Mouse (Mus musculus): ENCODE data around the gene Gm45140. TPM values are rescaled to one million over a fixed set of nuclear protein-coding genes. Genes with fewer than 3 reads are reported as not detected.

Gm45140 gene
- polyA plus RNA-seq, 1 experiment from 2014 or later: 3.4 TPM

DNA sequence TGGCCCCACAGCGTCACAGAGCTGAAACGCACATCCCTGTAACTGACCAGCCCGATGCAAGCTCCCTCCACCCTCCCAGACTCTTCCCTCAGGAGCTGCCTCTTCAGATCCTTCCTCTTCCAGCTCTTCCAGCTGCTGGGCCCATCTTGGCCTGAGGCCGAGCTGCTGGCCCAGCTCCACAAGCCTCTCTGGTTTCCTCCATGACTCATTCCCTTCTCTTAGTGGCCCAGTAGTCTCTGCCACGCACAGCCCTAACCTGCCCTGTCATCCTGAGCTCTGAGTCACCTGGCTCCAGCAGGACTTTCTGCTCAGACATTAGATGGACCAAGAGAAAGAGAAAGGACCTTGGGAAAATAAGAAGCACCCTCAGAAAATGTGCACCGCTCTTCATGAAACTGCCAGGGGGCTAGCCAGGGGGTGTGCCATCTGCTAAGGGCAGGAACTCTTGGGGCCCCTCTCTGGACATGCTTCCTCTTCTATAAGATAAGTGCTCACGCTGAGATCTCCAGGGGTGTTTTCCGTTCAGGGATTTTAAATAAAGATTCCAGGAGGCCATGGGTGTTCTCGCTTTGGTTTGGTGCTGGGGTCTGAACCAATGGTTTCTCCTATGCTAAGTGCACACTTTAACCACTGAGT is 33.4 kb upstream of the Gm45140 start:
- H3K27ac ChIP-seq (replicated peaks): no peak overlapping the region
- no peaks in the 10 kb centered on the region for H3K36me3 ChIP-seq
- H3K4me2 ChIP-seq (replicated peaks): no peak overlapping the region
- peaks cover 5% of the 10 kb centered on the region for H3K4me1 ChIP-seq
- H3K4me3 ChIP-seq (replicated peaks): no peak overlapping the region
- 0 out of 2 replicates have a peak, but pooled peaks have one; percentile 43 for ATAC-seq (ENCODE audit: insufficient number of reproducible peaks, low FRiP score, low TSS enrichment, low read depth)
- no peaks in the 10 kb centered on the region for H3K27me3 ChIP-seq
- no peak overlapping the region for H3K9ac ChIP-seq
- no peaks in the 10 kb centered on the region for H3K9me3 ChIP-seq (replicated peaks)
- WGBS: 59% methylated on average over 9 of the region's 9 CpGs

DNA sequence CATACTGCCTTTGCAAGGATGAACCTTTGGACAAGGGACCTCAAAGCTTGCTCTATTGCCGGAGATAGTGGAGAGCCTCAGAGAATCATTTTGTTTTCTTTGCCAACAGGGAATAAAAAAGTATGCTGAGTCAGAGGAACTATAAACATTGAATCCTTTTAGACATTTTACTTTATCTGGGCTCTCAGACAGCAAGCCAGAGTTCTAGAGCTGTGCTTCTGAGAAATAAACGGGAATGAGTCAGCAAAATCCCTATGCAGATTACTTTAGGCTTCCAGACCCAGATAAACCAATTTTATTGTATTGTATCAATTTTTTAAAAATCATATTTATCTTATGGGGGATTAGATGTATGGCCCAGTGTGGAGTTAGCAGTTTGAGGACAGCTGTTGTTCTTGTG is 31.7 kb upstream of the Gm45140 start:
- ATAC-seq (ENCODE audit: insufficient number of reproducible peaks, low FRiP score, low TSS enrichment, low read depth): no peak
- 0 out of 2 replicates have a peak, but pooled peaks cover 3% of the 10 kb centered on the region for H3K27me3 ChIP-seq
- H3K4me2 ChIP-seq (replicated peaks): no peak overlapping the region
- no peaks in the 10 kb centered on the region for H3K9me3 ChIP-seq (replicated peaks)
- peaks cover 5% of the 10 kb centered on the region for H3K4me1 ChIP-seq
- no peak overlapping the region for H3K4me3 ChIP-seq (replicated peaks)
- no peak overlapping the region for H3K27ac ChIP-seq (replicated peaks)
- no peaks in the 10 kb centered on the region for H3K36me3 ChIP-seq
- 75% methylated on average over 2 of the region's 2 CpGs for WGBS
- no peak overlapping the region for H3K9ac ChIP-seq

DNA sequence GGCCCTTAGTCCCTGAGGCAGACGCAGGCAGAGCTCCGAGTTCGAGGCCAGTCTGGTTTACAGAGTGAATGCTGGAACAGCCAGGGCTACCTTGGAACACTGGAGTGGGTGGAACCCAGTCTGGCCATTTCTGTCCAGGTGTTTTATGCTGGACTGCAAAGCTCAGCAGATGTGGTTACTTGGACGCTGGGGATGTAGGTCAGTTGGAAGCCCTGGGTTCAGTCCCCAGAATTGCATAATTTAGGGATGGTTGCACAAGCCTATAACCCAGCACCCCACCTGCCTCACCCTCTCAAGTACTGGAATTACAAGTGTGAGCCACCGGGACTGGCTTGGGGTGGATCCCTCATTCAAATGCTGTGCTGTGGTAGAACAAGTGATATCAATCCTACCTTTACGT is 30.6 kb upstream of the Gm45140 start:
- Histone ChIP-seq H3K27me3 (0 out of 2 replicates have a peak, but pooled peaks cover 3% of the 10 kb centered on the region), H3K4me1 (peaks cover 5% of the 10 kb centered on the region), H3K4me2 (replicated peaks) (no peak overlapping the region), H3K4me3 (replicated peaks) (no peak overlapping the region), H3K9me3 (replicated peaks) (no peaks in the 10 kb centered on the region), H3K36me3 (no peaks in the 10 kb centered on the region), H3K9ac (no peak overlapping the region), H3K27ac (replicated peaks) (no peak overlapping the region)
- WGBS: 76% methylated on average over 6 of the region's 6 CpGs
- no peak for ATAC-seq (ENCODE audit: insufficient number of reproducible peaks, low FRiP score, low TSS enrichment, low read depth)

DNA sequence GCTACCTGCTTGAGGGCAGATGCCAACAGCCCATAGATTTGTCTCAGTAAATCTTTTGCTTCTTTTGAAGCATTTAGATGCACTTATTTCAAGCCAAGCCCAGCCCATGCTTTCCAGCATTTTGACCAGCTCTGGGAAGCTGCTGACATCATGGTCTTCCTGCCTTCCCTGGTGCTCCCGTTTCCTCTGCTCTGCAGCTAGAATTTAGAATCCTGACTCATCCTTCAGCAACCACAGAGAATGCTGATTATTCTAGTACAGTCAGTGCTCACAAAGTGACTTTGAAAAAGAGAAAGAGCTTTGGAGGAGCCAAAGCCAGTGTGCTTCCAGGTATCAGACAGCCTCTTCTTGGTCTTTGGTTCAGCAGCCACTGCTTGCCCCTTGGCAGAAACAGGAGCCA is 21.5 kb upstream of the Gm45140 start:
- H3K4me1 ChIP-seq: no peaks in the 10 kb centered on the region
- no peaks in the 10 kb centered on the region for H3K9me3 ChIP-seq (replicated peaks)
- H3K27ac ChIP-seq (replicated peaks): no peak overlapping the region
- no peak overlapping the region for H3K4me2 ChIP-seq (replicated peaks)
- no peak overlapping the region for H3K4me3 ChIP-seq (replicated peaks)
- H3K9ac ChIP-seq: no peak overlapping the region
- H3K27me3 ChIP-seq: 0 out of 2 replicates have a peak, but pooled peaks cover 4% of the 10 kb centered on the region
- no peak for ATAC-seq (ENCODE audit: insufficient number of reproducible peaks, low FRiP score, low TSS enrichment, low read depth)
- no peaks in the 10 kb centered on the region for H3K36me3 ChIP-seq
- WGBS: 48% methylated on average over 1 of the region's 1 CpGs

DNA sequence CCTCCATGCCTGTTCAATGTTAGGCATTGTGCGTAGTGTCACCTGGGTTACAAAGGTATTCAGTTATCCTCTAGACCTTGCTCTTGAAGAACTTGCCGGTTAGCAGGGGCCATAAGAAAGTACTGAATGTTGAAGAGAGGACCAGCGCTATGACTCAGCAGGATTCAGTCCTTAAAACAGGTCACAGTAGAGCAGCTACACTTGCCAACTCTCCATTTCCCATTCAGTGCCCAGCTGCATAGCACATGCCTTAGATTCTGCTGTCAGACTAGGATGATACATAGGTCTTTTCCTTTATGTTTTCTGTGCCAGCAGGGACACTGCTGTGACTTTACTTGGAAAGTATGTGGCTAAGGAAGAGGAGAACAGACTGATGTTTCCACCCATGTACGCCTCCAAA is 17.9 kb upstream of the Gm45140 start:
- H3K4me2 ChIP-seq (replicated peaks): no peak overlapping the region
- peaks cover 6% of the 10 kb centered on the region for H3K4me1 ChIP-seq
- 77% methylated on average over 4 of the region's 4 CpGs for WGBS
- no peak for ATAC-seq (ENCODE audit: insufficient number of reproducible peaks, low FRiP score, low TSS enrichment, low read depth)
- H3K9me3 ChIP-seq (replicated peaks): no peaks in the 10 kb centered on the region
- no peak overlapping the region for H3K9ac ChIP-seq
- H3K36me3 ChIP-seq: no peaks in the 10 kb centered on the region
- 0 out of 2 replicates have a peak, but pooled peaks cover 4% of the 10 kb centered on the region for H3K27me3 ChIP-seq
- H3K27ac ChIP-seq (replicated peaks): no peak overlapping the region
- H3K4me3 ChIP-seq (replicated peaks): no peak overlapping the region

DNA sequence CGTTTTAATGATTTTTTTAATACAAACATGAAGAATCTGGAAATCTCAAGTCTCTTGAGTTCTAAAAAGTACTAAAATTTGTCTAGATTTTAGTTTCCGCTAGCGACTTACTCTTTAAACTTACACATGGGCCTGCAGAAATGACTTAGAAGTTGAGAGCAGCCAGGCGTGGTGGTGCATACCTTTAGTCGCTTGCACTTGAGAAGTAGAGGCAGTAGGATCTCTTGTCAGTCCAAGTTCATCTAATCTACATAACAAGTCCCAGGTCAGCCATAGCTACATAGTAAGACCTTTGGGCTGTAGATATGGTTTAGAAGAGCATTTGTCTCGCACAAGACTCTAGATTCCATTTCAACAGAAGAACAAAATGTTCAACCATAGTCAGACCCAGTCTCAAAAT is 16.3 kb upstream of the Gm45140 start:
- no peaks in the 10 kb centered on the region for H3K9me3 ChIP-seq (replicated peaks)
- no peak for ATAC-seq (ENCODE audit: insufficient number of reproducible peaks, low FRiP score, low TSS enrichment, low read depth)
- H3K9ac ChIP-seq: no peak overlapping the region
- H3K4me3 ChIP-seq (replicated peaks): no peak overlapping the region
- 80% methylated on average over 6 of the region's 6 CpGs for WGBS
- H3K27ac ChIP-seq (replicated peaks): no peak overlapping the region
- H3K27me3 ChIP-seq: no peaks in the 10 kb centered on the region
- no peak overlapping the region for H3K4me2 ChIP-seq (replicated peaks)
- no peaks in the 10 kb centered on the region for H3K36me3 ChIP-seq
- peaks cover 20% of the 10 kb centered on the region for H3K4me1 ChIP-seq

DNA sequence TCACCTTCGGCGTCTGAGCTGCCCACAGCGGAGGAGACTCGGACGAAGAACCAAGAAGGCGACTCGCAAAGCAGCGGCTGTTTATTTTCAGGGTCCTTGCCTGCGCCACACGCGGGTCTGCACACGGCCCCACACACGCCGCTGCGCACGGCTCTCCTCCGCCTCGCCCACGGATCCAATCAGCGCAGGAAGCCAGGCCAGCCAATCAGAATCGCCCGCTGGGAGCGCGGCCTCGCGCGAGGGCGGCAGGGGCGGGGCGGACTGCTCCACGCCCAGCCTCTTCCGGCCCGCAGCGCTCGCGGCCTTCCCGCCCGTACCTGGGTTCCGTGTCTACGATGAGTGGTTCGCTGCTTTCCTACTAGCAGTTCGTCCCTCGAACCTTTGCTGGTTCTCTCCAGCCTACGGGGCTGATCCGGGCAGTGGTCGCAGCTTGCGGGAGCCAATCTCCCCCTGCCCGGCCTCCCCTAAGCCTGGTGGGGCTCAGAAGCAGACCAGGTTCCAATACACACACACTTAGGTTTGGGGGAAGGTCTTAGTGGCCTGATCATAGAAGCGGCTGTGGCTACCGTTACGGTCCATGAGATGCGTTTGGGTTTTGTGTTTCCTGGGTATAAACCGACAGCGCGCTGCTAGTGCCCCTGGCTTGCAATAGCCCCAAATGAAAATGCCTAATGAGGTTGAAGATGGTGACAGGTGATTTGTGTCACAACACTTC is 15.5 kb upstream of the Gm45140 start, which contains the start of gene Cnbp:
Gene Cnbp, minus strand, starts transcription at position 207 of the 715 bp plus-strand sequence.
- peak within 1 kb of the TSS; percentile 96 for H3K9ac ChIP-seq
- no peaks in the 10 kb centered on the region for H3K9me3 ChIP-seq (replicated peaks)

DNA sequence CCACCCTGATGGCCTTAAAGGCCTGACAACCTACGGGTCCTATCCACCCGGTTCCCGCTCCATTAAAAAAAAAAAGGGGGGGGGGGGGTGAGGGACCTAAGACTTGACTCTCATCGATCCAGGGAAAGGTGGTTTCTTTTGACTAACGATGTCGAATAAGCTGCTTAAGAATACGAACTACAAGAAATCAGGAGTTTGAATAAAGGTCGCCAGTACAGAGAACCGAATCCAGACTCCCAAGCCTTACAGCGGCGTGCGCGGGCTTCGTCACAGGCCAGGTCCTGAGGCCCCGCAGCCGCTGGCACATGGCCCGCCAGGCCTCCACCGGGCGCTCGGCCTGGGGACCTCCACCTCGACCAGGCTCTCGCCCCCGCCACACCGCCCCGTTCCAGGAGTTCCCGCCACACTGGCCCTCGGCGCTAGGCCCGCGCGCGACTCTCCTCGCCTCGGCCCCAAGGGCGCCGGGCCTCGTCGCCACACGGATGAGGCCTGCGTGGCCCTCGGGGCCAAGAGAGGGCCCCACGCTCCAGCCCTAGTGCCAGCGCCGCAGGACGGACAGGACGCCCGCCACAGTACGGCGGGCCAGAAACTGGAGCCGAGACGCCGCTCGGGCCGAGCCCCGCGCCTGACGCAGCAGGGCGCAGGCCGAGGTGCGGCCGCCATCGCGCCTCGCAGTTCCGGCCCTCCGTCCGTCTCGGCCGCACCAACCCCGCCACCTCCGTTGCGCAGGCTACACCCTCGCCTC is 14.7 kb upstream of the Gm45140 start:
- no peaks in the 10 kb centered on the region for H3K27me3 ChIP-seq
- peak overlapping the region; percentile 96 for H3K9ac ChIP-seq
- peak overlapping the region; percentile 84 for H3K4me3 ChIP-seq (replicated peaks)
- ATAC-seq (ENCODE audit: insufficient number of reproducible peaks, low FRiP score, low TSS enrichment, low read depth): peak; percentile 64
- H3K36me3 ChIP-seq: peaks cover 4% of the 10 kb centered on the region
- H3K4me1 ChIP-seq: peaks cover 25% of the 10 kb centered on the region
- H3K27ac ChIP-seq (replicated peaks): peak overlapping the region; percentile 96
- under 1% methylated on average over 73 of the region's 73 CpGs for WGBS
- no peaks in the 10 kb centered on the region for H3K9me3 ChIP-seq (replicated peaks)
- peak overlapping the region; percentile 83 for H3K4me2 ChIP-seq (replicated peaks)

More for the DNA sequence above, 15.5 kb upstream of the Gm45140 start, which contains the start of gene Cnbp:
- peak; percentile 99 for ATAC-seq (ENCODE audit: insufficient number of reproducible peaks, low FRiP score, low TSS enrichment, low read depth)
- Histone ChIP-seq H3K4me3 (replicated peaks) (peak within 1 kb of the TSS; percentile 84), H3K4me2 (replicated peaks) (peak within 1 kb of the TSS; percentile 83), H3K27me3 (no peaks in the 10 kb centered on the region), H3K36me3 (no peaks in the 10 kb centered on the region), H3K4me1 (peaks cover 23% of the 10 kb centered on the region), H3K27ac (replicated peaks) (peak within 1 kb of the TSS; percentile 96)
- under 1% methylated on average over 55 of the region's 55 CpGs for WGBS

DNA sequence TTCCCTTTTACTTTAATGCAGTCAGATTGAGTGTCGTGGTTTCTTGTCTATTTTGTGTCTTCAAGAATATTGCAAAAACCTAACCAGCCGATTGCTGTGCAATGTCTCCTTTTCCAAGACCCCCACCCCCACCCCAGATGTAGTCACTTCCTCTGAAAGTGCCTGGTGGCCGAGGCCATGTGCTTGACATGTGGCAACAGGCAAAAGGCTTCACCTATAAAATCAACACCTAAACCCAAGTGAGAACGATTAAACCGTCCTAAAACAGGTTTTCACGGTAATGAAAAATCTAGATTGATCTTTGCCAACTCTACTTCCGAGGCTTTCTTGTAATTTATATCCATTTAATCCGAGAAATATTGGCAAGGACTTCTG is 14.2 kb upstream of the Gm45140 start:
- no peak for ATAC-seq (ENCODE audit: insufficient number of reproducible peaks, low FRiP score, low TSS enrichment, low read depth)
- Histone ChIP-seq H3K4me3 (replicated peaks) (peak overlapping the region; percentile 84), H3K4me1 (peaks cover 26% of the 10 kb centered on the region), H3K4me2 (replicated peaks) (peak overlapping the region; percentile 83), H3K36me3 (peaks cover 10% of the 10 kb centered on the region), H3K27ac (replicated peaks) (peak overlapping the region; percentile 96; the same call in 1 of the 2 replicates), H3K9me3 (replicated peaks) (no peaks in the 10 kb centered on the region), H3K27me3 (no peaks in the 10 kb centered on the region), H3K9ac (peak overlapping the region; percentile 96)
- WGBS: 0% methylated on average over 8 of the region's 8 CpGs

DNA sequence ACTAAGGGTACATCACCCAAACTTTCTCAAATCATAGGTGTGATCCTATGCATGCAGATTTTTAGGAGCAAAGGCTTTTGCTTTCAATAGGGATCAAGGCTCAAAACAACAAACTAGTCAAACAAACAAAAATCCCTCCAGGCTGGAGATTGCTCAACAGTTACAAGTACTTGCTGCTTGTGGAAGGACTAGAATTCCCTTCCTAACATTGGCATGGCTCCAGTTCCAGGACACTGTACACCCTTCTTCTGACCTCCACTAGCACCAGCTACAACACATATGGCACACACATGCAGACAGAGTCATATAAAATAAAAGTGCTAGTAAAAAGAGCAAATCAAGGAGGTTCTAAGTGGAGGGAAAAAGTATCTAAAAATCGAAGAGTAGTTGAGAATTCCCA is 11.2 kb upstream of the Gm45140 start:
- Histone ChIP-seq H3K4me1 (peaks cover 26% of the 10 kb centered on the region), H3K27ac (replicated peaks) (no peak overlapping the region), H3K36me3 (peaks cover 36% of the 10 kb centered on the region), H3K4me3 (replicated peaks) (no peak overlapping the region), H3K27me3 (no peaks in the 10 kb centered on the region), H3K9ac (no peak overlapping the region), H3K9me3 (replicated peaks) (no peaks in the 10 kb centered on the region), H3K4me2 (replicated peaks) (no peak overlapping the region)
- WGBS: 51% methylated on average over 1 of the region's 1 CpGs
- no peak for ATAC-seq (ENCODE audit: insufficient number of reproducible peaks, low FRiP score, low TSS enrichment, low read depth)

DNA sequence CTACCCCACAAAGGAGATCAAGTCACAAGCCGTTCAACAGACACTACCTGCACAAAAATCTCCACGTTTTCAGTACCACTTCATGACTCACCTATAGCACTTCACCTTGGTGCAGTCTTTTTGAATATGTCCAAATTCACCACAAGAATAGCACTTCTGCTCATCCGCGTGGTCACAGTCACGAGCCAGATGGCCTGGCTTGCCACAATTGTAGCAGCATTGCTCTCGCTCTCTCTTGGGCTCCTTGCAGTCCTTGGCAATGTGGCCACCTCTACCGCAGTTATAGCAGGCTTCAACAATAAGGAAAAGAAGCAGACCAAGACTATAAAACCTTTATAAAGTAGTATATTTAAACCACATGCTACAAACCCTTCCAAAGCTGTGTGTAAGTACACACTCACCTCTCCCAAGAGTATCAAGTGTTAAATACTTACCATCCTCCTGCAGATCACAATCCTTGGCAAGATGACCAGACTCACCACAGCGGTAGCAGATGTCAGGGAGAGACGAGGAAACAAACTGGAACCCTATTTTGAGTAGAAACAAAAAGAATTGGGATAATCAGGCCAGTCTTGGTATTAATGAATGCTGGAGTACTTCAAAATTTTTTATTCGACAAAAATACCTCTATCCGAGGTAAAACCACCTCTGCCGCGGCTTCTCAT is 9.6 kb upstream of the Gm45140 start:
- H3K4me3 ChIP-seq (replicated peaks): no peak overlapping the region
- H3K36me3 ChIP-seq: peaks cover 39% of the 10 kb centered on the region

More for the DNA sequence above, 9.6 kb upstream of the Gm45140 start:
- Histone ChIP-seq H3K27ac (replicated peaks) (no peak overlapping the region), H3K9ac (no peak overlapping the region), H3K27me3 (no peaks in the 10 kb centered on the region), H3K9me3 (replicated peaks) (no peaks in the 10 kb centered on the region), H3K4me2 (replicated peaks) (no peak overlapping the region), H3K4me1 (peaks cover 26% of the 10 kb centered on the region)
- ATAC-seq (ENCODE audit: insufficient number of reproducible peaks, low FRiP score, low TSS enrichment, low read depth): no peak
- 86% methylated on average over 13 of the region's 13 CpGs for WGBS
